Mouse (Mus musculus): ENCODE results near the gene Ptk7.
A peak's percentile ranks its signal among the peaks of the same experiment; 100 is the strongest.

Ptk7 gene

DNA sequence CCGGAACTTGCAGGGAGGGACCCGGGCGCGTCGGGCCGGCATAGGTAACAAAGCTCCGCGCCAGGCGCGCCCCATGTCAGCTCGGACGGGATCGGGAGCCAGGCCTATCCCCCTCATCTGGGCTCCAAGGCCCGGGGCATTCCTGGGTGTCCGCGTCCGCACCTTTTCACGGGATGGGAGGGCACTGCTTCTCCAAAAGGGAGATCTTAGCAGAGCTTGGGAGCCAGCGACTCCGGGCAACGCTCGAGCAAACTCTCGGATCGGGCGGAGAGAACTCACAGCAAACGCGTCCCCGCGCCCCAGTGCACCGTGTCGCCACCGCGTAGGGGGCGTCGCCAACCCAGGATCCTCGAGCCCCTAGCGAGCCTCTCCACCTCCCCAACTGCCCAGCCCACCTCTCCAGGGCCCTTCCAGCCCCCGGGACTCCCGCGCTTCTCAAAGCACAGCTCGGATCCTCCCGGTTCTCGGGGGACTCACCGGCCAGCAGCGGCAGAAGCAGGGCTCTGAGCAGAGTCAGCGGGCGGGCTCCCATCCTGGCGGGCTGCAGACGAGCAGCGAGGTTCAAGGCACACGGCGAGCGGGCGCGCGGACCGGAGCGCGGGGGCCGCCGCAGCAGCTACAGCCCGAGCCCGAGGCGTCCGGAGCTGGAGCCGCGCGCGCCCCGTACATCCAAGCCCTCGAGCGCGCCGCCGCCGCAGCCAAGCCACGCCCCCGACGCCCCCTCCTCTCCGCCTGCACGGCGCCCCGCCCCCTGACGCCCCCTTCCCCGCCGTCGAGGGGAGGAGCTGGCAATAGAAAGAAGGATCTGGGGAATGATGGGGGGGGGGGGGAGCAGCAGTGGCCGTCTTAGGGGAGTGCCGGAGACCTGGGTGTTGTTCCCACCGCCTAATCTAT lies at the start of gene Ptk7:
Gene Ptk7, minus strand, starts transcription at position 714 of the 894 bp plus-strand sequence.
- DNase-seq (ENCODE audit: low spot score in 2 of 2) = no peak

DNA sequence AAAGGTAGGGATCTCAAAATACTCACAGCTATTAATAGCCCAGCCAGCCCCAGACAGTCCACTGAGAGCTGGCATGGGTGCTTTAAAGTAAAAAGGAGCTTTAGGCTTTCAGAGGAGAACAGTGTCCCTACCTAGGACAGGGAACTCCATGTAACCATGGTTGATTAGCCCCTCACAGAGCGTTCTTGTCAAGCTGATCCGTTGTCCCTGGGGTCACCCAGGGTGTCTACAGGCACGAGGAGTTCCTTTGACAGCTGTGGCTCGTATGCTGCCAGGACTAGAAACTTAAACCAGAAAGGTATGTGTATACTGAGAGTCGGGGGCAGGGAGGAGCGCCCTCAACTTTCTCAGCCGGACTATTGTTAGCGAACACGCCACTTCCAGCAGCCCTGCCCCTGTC lies 49.6 kb upstream of the Ptk7 start:
- no peak for DNase-seq (ENCODE audit: low spot score in 2 of 2)

DNA sequence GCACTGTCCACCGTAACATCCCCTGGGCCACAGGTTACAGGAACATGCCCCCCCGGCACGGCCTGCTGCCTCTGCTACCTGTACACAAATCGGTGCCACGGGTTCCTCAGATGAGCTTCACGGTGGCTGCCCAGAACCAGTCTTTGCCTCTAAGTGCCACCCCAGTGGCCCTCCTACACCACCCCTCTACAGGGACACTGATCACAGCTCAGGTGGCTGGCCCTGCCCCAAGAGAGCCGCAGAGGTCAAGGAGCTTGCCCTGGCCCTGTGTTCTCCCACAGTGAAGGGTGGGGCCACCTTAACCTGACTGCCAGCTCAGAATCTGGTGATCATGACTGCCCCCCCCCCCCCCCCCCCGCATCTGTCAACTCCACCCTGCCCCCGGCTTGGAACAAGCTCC lies 49.1 kb upstream of the Ptk7 start, which contains the start of gene Mea1:
Gene Mea1, plus strand, starts transcription at position 378 of the 400 bp plus-strand sequence.
- no peak for DNase-seq (ENCODE audit: low spot score in 2 of 2)

DNA sequence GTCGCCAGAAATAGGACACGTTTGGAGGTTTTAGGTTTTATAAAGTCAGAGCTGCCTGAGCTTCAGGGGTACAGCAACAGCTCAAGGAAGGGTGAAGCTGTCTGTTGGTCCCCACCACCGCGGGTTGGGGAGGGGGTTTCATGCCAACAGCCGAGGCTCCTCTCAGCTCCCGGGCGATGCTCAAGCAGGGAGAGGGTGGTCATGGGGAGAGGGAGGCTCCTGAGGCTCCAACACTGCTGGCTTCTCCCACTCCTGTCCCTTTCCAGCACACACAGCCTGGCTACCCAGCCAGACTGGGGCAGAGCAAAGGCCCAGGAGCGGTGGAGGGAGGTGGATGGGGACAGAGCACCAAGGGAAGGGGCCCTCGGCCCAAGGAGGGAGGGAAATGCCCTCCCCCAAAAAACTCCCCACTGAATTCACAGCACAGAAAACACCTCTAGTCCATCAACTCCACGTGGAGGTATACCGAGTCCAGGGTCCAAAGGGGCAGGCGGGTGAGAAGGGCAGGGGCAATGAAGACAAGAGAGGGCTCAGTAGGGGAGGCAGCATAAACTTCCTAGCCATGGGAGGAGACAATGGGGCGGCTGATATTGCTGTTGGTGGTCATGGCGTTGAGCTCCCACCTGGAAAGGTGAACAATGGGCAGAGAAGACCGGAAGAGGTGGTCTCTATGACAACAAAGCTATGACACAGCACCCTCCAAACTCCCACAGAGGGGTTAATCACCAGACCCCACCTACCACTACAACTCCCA lies 45.4 kb upstream of the Ptk7 start:
- no peak for DNase-seq (ENCODE audit: low spot score in 2 of 2)

DNA sequence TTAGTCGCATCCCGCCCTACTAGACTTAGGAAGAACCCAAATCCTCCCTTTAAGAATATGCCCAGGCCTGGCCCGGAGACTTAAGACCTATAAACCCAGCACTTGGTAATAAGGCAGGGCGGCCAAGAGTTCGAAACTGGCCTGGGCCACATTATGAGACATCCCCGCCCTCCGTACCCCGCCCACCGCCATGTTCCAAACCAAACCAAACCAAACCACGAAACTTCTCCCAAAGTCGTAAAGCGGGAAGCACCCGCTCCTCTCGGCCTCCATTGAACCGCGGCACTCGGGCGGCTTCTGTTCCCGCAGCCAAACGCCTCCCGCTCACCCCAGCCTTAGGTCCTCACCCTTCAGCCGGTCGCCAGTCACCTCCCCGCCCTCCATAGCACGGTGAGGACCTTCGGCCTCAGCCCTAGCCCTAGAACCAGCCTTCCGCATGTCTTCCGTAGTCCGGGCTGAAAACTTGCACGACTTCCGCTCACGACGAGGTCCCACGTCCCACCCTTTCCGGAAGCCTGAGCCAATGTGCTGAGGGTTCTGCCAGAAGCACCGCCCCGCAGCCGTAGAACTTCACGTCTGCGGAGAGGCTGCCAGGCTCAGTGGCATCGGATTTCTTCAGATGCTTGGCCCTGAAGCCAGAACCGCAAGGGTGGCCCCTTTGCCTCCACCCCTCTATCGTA lies 44.7 kb upstream of the Ptk7 start, which contains the start of gene Rrp36:
Gene Rrp36, minus strand, starts transcription at position 503 of the 680 bp plus-strand sequence.
- peak; percentile 92 for DNase-seq (ENCODE audit: low spot score in 2 of 2)

DNA sequence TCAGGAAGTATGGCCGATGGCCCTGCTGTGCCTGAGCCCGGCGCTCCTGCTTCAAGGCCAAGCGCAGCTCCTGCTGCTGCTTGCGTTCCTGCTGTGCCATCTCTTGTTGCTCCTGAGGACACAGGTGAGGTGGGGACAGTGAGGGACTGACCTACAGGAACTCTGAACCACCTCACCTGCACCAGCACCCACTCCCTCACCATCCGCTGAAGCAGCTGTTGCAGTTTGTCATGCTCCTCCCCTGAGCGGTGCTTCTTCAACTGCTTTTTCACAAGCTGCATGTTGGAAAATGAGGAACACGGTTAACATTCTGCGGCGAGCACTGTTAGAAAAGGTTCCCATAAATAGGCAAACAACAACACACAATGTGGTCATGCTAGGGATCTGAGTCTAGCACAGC lies 40.6 kb upstream of the Ptk7 start:
- DNase-seq (ENCODE audit: low spot score in 2 of 2) = no peak

DNA sequence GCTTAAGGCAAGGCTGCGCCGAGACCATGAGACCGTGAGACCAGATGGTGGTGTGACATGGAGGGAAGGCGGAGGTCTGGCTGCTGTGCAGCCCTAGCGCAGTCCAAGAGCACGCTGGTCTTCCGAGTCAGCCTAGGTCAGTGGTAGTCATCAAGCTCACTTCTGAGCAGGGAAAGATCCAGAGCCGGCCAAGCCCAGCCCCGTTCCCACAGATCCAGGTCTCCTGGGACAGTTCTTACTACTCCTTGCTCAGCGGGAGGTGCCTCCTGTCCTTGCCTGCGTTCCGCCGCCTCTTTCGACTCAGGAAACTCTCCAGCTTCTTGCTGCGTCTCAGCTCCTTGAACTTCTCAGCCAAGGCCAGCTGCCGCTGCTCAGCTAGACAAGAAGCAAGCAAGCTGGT lies 38.4 kb upstream of the Ptk7 start:
- DNase-seq (ENCODE audit: low spot score in 2 of 2) = no peak

DNA sequence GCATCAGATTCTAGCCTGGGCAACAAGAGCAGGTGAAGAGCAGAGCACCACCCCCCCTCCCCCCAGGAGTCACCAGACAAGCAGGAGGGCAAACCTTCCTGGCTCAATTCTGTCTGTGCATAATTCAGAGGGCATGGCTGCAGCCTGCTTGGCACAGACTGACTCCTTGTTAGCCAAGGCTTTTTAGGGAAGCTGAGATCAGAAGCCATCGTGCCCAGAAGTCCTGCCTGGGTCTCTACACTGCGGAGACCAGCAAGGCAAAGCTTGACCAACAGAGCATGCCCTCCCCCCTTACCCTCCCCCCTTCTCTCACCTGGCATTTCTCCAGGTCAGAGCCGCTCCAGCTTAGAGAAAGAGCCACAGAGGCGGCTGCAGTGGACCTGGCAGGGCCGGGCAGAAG lies 33.4 kb upstream of the Ptk7 start:
- DNase-seq (ENCODE audit: low spot score in 2 of 2) = no peak

DNA sequence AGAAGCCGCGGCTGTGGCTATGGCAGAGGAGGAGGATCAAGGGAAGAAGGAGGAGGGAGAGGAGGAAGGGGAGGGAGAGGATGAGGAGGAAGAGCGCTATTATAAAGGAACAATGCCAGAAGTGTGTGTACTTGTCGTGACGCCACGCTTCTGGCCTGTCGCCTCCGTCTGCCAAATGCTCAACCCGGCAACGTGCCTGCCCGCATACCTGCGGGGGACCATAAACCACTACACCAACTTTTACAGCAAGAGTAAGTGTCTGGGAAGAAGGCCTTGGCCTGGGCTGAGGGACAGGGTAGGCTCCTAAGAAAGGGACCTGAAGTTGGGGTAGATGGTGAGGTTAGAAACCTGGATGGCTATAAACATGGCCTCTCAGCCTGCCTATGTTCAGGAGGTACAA lies 32.7 kb upstream of the Ptk7 start:
- DNase-seq (ENCODE audit: low spot score in 2 of 2) = no peak

DNA sequence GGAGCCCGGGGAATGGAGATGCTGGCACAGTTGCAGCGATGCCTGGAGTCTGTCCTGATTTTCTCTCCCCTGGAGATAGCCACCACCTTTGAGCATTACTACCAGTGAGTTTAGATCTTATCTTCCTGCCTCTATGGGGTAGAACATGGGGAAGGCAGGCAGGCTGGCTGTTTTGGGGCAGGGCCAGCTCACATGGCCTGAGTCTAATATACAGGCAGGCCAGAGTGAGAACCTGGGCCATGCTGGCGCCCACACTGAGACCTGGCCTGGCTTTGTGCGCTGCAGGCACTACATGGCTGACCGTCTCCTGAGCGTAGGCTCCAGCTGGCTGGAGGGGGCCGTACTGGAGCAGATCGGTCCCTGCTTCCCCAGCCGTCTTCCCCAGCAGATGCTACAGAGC lies 32.0 kb upstream of the Ptk7 start:
- DNase-seq (ENCODE audit: low spot score in 2 of 2) = no peak

DNA sequence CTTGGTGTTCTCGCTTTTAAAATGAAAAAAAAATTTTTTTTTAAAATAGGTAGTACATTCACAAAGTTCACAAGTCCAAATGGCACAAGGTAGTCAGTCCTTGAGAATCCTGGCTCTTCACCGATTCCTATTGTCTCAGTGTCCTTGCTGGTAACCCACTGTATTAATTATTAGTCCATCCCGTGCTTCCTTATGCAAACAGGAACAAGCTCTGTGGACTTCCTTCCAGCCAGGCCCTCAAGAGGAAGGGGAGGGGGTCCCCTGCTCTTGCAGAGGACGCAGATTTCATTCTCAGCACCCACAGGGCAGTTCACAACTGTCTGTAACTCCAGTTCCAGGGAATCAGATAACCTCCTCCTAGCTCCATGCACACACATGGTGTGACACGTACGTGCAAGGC lies 26.8 kb upstream of the Ptk7 start:
- DNase-seq (ENCODE audit: low spot score in 2 of 2) = no peak

DNA sequence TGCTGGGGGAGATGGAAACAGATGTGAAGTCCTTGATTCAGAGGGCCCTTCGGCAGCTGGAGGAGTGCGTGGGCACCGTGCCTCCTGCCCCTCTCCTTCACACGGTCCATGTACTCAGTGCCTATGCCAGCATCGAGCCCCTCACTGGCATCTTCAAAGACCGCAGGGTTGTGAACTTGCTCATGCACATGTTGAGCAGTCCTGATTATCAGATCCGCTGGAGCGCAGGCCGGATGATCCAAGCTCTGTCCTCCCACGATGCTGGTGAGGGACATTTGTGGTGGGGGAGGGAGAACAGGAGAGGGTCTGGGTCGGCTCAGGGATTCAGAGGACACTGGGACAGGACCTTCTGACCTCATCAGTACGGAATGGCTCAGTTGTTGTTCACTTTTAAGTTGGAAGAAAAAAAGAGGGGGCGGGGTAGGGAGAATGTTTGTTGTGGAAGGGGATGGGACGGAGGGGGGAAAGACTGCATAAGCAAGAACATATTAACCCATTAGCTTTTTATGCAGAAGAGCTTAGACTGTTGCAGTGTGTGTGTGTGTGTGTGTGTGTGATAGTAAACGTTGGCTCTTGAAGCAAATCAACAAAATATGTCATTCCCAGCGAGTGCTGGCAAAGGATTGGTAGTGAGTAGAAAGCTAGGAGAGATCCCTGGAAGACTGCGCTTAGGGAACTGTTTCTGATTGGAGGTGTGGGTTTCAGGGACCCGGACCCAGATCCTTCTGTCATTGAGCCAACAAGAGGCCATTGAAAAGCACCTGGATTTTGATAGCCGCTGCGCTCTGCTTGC lies 22.6 kb upstream of the Ptk7 start:
- no peak for DNase-seq (ENCODE audit: low spot score in 2 of 2)

DNA sequence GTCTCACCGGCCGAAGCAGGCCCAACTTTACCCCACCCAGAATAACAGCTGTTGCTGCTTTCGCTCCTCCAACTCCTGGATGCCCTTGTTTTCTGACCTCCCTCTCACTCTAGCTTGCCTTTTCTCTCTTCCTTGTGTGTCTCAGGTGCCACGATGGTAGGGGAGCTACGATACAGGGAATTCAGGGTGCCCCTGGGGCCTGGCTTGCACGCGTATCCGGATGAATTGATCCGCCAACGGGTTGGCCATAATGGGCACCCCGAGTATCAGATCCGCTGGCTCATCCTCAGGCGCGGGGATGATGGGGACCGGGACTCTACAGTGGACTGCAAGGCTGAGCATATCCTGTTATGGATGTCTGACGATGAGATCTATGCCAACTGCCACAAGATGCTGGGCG lies 22.0 kb upstream of the Ptk7 start:
- DNase-seq (ENCODE audit: low spot score in 2 of 2) = no peak

DNA sequence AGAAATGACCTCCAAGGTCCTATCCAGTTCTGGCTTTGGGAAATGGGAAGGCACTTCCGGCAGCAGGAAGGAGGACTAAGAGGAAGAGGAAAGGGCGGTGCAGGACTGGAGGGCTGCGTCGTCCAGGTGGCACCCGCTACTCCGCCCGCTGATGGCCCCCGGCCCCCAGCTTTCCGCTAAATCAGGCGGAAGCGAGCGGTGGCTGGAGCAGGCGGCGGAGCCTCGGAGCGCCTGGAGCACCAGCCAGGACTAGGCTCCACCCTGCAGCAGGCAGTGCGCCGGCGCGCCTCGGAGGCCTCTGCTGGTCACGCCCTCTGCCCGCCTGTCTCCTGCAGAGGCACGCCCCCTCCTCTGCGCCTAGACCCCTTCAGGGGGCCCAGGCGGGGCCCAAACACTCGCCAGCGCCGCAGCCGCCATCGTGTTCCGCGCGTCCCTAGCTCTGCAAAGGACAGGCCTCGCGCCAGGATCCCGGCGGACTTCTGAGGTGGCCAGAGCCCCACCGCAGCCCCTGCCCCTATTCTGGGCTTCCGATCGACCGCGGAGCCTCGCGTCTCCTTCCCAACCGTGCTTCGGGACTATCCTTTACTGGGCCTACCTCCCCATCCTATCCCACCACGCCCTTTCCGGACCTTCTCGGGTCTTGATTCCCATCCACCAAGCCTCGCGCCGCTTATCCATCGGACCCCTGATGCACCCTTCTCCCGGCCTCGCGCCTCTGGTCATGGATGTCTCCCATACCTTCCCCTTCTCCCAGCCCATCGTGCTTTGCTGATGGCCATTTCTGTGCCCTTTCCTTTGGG lies 21.1 kb upstream of the Ptk7 start, which contains the start of gene Cul7:
Gene Cul7, plus strand, starts transcription at position 106 of the 800 bp plus-strand sequence.
- DNase-seq (ENCODE audit: low spot score in 2 of 2) = peak; percentile 82 to 84

DNA sequence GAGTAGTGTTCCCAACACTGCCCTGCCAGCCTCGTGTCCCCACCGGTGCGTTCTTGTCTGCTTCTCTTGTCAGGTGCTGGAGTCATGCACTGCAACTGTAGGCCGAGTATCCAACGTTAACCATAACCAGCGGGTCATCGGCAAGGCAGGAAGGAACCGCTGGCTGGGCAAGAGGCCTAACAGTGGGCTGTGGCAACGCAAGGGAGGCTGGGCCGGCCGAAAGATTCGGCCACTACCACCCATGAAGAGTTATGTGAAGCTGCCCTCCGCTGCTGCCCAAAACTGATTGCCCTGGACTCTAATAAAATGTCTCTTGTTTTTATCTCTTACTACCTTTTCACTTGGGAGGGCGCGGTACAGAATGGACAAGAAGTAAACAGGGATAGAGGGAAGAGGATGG lies 20.5 kb upstream of the Ptk7 start:
- DNase-seq (ENCODE audit: low spot score in 2 of 2) = no peak

DNA sequence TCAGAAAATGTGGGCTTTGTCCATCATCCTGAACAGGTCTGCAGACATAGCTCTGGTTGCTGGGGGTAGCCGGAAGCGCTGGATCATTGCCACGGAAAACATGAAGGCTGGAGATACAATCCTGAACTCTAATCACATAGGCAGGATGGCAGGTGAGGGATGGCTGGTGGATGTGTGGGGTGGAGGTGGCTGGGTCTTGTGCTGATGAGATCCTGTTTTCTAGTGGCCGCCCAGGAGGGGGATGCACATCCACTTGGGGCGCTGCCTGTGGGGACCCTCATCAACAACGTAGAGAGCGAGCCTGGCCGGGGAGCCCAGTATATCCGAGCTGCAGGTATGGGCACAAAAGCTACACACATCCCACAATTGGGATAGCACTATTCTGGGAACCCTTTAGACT lies 19.1 kb upstream of the Ptk7 start:
- DNase-seq (ENCODE audit: low spot score in 2 of 2) = no peak

DNA sequence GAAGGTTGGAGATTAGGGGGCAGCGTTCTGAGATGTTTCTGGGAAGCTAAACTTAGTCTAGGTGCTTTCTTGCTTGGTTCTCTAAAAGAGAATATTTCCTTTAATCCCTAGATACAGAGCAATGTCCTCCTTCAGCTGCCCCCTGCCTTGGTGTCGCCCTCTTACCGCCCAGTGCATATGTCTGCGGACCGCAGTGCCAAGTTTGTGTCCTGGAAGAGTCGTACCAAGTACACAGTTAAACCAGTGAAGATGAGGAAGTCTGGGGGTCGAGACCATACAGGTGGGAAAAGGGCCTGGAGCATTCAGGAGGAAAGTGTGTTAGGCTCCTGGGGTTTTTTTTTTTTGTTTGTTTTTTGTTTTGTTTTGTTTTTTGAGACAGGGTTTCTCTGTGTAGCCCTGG lies 18.0 kb upstream of the Ptk7 start:
- DNase-seq (ENCODE audit: low spot score in 2 of 2) = no peak

DNA sequence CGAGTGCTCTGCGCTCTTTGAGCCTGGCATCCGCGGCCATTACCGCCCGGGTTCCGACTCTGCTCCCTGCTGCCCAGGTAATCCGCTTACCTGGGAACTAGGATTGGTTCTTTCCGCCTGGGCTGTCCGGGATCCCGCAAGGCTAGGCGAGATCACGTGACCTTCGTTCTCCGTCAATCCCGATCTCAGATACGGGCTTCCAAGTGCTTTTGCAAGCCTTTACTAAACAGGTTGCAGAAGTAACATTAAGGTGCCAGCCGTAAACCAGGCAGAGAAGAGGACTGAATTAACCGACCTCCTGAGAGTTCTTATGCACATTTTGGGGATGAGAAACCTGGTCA lies 17.0 kb upstream of the Ptk7 start:
- DNase-seq (ENCODE audit: low spot score in 2 of 2) = no peak

DNA sequence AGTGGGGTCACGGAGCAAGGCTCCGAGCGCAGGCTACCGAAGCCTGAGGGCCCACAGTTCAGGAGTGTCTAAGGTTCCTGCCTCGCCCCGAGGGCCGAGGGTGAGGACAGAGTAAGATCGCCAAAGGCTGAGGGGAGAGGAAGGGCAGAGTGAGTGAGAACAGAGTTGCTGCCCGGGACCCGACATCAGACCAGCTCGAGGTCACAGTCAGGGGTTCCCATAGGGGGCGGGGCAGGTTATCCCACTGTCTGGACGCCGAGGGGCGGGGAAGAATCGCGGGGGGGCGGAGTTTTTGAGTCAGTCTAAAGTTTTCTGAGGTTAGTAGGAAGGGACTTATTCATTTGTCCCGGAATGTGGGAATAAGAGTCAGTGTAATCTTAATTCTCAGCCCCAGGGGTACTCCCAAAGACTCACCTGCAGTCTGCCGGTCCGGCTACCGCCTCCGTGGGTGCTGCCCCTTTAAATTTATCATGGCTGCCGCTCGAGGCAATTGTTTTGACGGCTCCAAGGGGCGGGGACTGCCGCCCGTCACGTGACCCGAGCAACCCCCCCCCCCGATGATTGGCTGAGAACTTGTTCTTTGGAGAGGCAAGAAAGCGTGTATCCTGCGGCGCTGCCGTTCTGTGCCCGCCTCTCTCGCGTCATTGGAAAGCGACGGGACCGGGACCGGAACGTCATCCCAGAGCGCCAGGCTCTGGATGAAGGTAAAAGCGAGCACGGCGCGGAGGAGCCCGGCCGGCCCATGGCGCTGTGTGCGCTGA lies 16.4 kb upstream of the Ptk7 start, which contains the start of the genes Klc4 and Mrpl2:
Gene Klc4, minus strand, starts transcription at position 462 of the 761 bp plus-strand sequence.
Gene Mrpl2, plus strand, starts transcription at position 669 of the 761 bp plus-strand sequence.
- peak; percentile 97 for DNase-seq (ENCODE audit: low spot score in 2 of 2)
